Mouse (Mus musculus): Measurements from ENCODE around the gene Gpr137c.

DNA sequence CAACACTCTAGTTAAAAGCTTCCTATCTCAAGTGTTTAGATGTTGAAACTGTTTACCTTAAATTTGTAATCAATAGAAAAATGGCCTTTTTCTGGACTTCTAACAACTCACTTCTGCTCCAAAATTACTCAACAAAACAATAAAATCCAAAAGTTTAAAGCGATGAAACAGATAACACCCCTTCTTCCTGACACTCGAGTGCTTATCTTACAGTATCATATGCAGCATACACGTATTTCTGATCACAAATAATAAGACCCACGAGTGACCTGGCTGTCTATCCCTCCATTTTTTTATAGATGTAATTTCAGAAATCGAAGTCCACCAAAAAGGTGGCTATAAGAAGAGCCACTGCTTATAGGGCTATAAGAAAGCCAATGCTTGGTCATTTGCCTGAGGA is 97.4 kb downstream of the Gpr137c start:
- TF ChIP-seq EP300 (IDR thresholded peaks at IDR 0.05; ENCODE audit: insufficient read depth, low read depth, low read length) (no peak), POLR2A (IDR thresholded peaks at IDR 0.05; ENCODE audit: insufficient read depth, low read length) (no peak), CTCF (IDR thresholded peaks at IDR 0.05; ENCODE audit: low read depth, low read length) (no peak)
